Mouse (Mus musculus) limb, embryonic 15.5 days (tissue): ENCODE results near the gene Nrp1. TPM values are rescaled to one million over a fixed set of nuclear protein-coding genes. Genes with fewer than 3 reads are reported as not detected.

Experiments
- ATAC-seq: fragments of 200-750 bp; cut with Nextera tagmentation; 2 replicates; pipeline ENCODE4 v1.8.0; 2017; ENCODE audit warnings: low read depth, moderate TSS enrichment; ENCODE audit not compliant: insufficient number of reproducible peaks, low FRiP score, low TSS enrichment
- H3K27ac ChIP-seq: fragments of 300-500 bp; sonication (generic); 2 replicates; pipeline ENCODE4 v1.5.1; 2015; ENCODE audit warnings: moderate library complexity, mild to moderate bottlenecking, inconsistent platforms
- H3K27me3 ChIP-seq: fragments of 300-500 bp; sonication (generic); 2 replicates; pipeline ENCODE4 v1.6.1; 2015; ENCODE audit warnings: inconsistent platforms
- H3K36me3 ChIP-seq: fragments of 300-500 bp; sonication (generic); 2 replicates; pipeline ENCODE4 v1.6.1; 2015; ENCODE audit warnings: inconsistent platforms
- H3K4me1 ChIP-seq: fragments of 300-500 bp; sonication (generic); 2 replicates; pipeline ENCODE4 v1.6.1; 2015; ENCODE audit warnings: inconsistent platforms
- H3K4me2 ChIP-seq: fragments of 300-500 bp; sonication (generic); 2 replicates; pipeline ENCODE4 v1.6.1; 2015; ENCODE audit warnings: mild to moderate bottlenecking, inconsistent platforms
- H3K4me3 ChIP-seq: fragments of 300-500 bp; sonication (generic); 2 replicates; pipeline ENCODE4 v1.5.1; 2015; ENCODE audit warnings: mild to moderate bottlenecking, inconsistent platforms
- H3K9ac ChIP-seq: fragments of 300-500 bp; sonication (generic); 2 replicates; pipeline ENCODE4 v1.6.1; 2015; ENCODE audit warnings: inconsistent platforms
- H3K9me3 ChIP-seq: fragments of 300-500 bp; sonication (generic); 2 replicates; pipeline ENCODE4 v1.6.1; 2016; ENCODE audit warnings: inconsistent platforms
- WGBS: fragments of 180-500 bp; shearing (Covaris S2); methylation state at CpG from one replicate; pipeline ENCODE4 v1.1.7; 2015; 5-methylcytosine and 5-hydroxymethylcytosine counted together
- polyA plus RNA-seq: library from polyadenylated mRNA; unstranded; fragments of >200 nt; fragmentation: Nextera tagmentation; extraction: Ambion mirVana; gene quantifications from 2 replicates; pipeline ENCODE4 v1.2.1, GENCODE M21; 2015

Nrp1 gene
- polyA plus RNA-seq, 1 experiment from 2014 or later = 93.4 TPM

- H3K9me3 ChIP-seq = no peaks in the 10 kb centered on the region
- H3K4me1 ChIP-seq = no peaks in the 10 kb centered on the region
- 81% methylated on average over 3 of the region's 3 CpGs for WGBS
- no peaks in the 10 kb centered on the region for H3K27me3 ChIP-seq
- H3K4me2 ChIP-seq = no peak overlapping the region
- peaks cover 7% of the 10 kb centered on the region; the same call in 1 of the 2 replicates for H3K36me3 ChIP-seq
- no peak overlapping the region for H3K9ac ChIP-seq
- no peak overlapping the region for H3K27ac ChIP-seq
- no peak for ATAC-seq
- no peak overlapping the region for H3K4me3 ChIP-seq
Observed at GRCm38 (mm10) chr8:128427071-128427470, 68.7 kb downstream of the Nrp1 start.

- Histone ChIP-seq H3K27ac (no peak overlapping the region), H3K27me3 (no peaks in the 10 kb centered on the region), H3K9ac (no peak overlapping the region), H3K4me3 (no peak overlapping the region), H3K4me1 (no peaks in the 10 kb centered on the region), H3K36me3 (peaks cover 14% of the 10 kb centered on the region), H3K9me3 (no peaks in the 10 kb centered on the region), H3K4me2 (no peak overlapping the region)
- ATAC-seq = no peak
- 79% methylated on average over 1 of the region's 1 CpGs for WGBS
Observed at GRCm38 (mm10) chr8:128428971-128429370, 70.6 kb downstream of the Nrp1 start.

GRCm38 (mm10) chr8:128431082-128431481 is 72.7 kb downstream of the Nrp1 start:
- ATAC-seq = no peak
- Histone ChIP-seq H3K36me3 (peaks cover 20% of the 10 kb centered on the region), H3K27ac (no peak overlapping the region)

GRCm38 (mm10) chr8:128435749-128436148 is 77.3 kb downstream of the Nrp1 start:
- H3K9ac ChIP-seq = no peak overlapping the region
- no peaks in the 10 kb centered on the region for H3K4me1 ChIP-seq
- no peak overlapping the region for H3K27ac ChIP-seq
- 87% methylated on average over 4 of the region's 4 CpGs for WGBS
- H3K36me3 ChIP-seq = peaks cover 18% of the 10 kb centered on the region
- H3K4me3 ChIP-seq = no peak overlapping the region
- no peaks in the 10 kb centered on the region for H3K9me3 ChIP-seq
- no peaks in the 10 kb centered on the region for H3K27me3 ChIP-seq
- no peak for ATAC-seq
- H3K4me2 ChIP-seq = no peak overlapping the region

More at GRCm38 (mm10) chr8:128431082-128431481, 72.7 kb downstream of the Nrp1 start:
- Histone ChIP-seq H3K9ac (no peak overlapping the region), H3K4me3 (no peak overlapping the region), H3K9me3 (no peaks in the 10 kb centered on the region), H3K4me2 (no peak overlapping the region), H3K27me3 (no peaks in the 10 kb centered on the region), H3K4me1 (no peaks in the 10 kb centered on the region)
- WGBS = 85% methylated on average over 1 of the region's 1 CpGs

GRCm38 (mm10) chr8:128437156-128437825 is 78.9 kb downstream of the Nrp1 start:
- ATAC-seq = no peak
- 78% methylated on average over 12 of the region's 12 CpGs for WGBS

GRCm38 (mm10) chr8:128441407-128441806 is 83.0 kb downstream of the Nrp1 start:
- Histone ChIP-seq H3K27ac (no peak overlapping the region), H3K9me3 (no peaks in the 10 kb centered on the region), H3K4me1 (0 out of 2 replicates have a peak, but pooled peaks cover 7% of the 10 kb centered on the region), H3K4me3 (no peak overlapping the region), H3K4me2 (no peak overlapping the region), H3K27me3 (no peaks in the 10 kb centered on the region), H3K9ac (no peak overlapping the region), H3K36me3 (no peaks in the 10 kb centered on the region)
- 25% methylated on average over 1 of the region's 1 CpGs for WGBS
- ATAC-seq = no peak

More at GRCm38 (mm10) chr8:128437156-128437825, 78.9 kb downstream of the Nrp1 start:
- H3K36me3 ChIP-seq = peaks cover 18% of the 10 kb centered on the region
- H3K4me2 ChIP-seq = no peak overlapping the region
- H3K27ac ChIP-seq = no peak overlapping the region
- H3K27me3 ChIP-seq = no peaks in the 10 kb centered on the region
- no peaks in the 10 kb centered on the region for H3K9me3 ChIP-seq
- no peak overlapping the region for H3K9ac ChIP-seq
- no peak overlapping the region for H3K4me3 ChIP-seq
- 0 out of 2 replicates have a peak, but pooled peaks cover 7% of the 10 kb centered on the region for H3K4me1 ChIP-seq

- no peaks in the 10 kb centered on the region for H3K36me3 ChIP-seq
- ATAC-seq = no peak
- no peaks in the 10 kb centered on the region for H3K9me3 ChIP-seq
- H3K4me2 ChIP-seq = no peak overlapping the region
- H3K4me3 ChIP-seq = no peak overlapping the region
- H3K9ac ChIP-seq = no peak overlapping the region
- no peak overlapping the region for H3K27ac ChIP-seq
- WGBS = 47% methylated on average over 4 of the region's 4 CpGs
- H3K27me3 ChIP-seq = no peaks in the 10 kb centered on the region
- H3K4me1 ChIP-seq = peaks cover 7% of the 10 kb centered on the region; the same call in 1 of the 2 replicates
Observed at GRCm38 (mm10) chr8:128445596-128445995, 87.2 kb downstream of the Nrp1 start.

- no peak overlapping the region for H3K27ac ChIP-seq
- H3K4me3 ChIP-seq = no peak overlapping the region
- H3K36me3 ChIP-seq = no peaks in the 10 kb centered on the region
- H3K27me3 ChIP-seq = no peaks in the 10 kb centered on the region
- H3K4me2 ChIP-seq = no peak overlapping the region
- ATAC-seq = no peak
- peaks cover 5% of the 10 kb centered on the region; the same call in 1 of the 2 replicates for H3K4me1 ChIP-seq
- H3K9me3 ChIP-seq = no peaks in the 10 kb centered on the region
- WGBS = 71% methylated on average over 3 of the region's 3 CpGs
- H3K9ac ChIP-seq = no peak overlapping the region
Observed at GRCm38 (mm10) chr8:128446636-128447035, 88.2 kb downstream of the Nrp1 start.

- Histone ChIP-seq H3K4me2 (no peak overlapping the region), H3K9ac (no peak overlapping the region), H3K27me3 (no peaks in the 10 kb centered on the region), H3K4me1 (no peaks in the 10 kb centered on the region; the same call in 1 of the 2 replicates), H3K4me3 (no peak overlapping the region), H3K9me3 (no peaks in the 10 kb centered on the region), H3K36me3 (no peaks in the 10 kb centered on the region), H3K27ac (no peak overlapping the region)
- WGBS = 94% methylated on average over 3 of the region's 3 CpGs
- ATAC-seq = no peak
Observed at GRCm38 (mm10) chr8:128447320-128447719, 88.9 kb downstream of the Nrp1 start.

GRCm38 (mm10) chr8:128450390-128451032 is 92.1 kb downstream of the Nrp1 start:
- no peaks in the 10 kb centered on the region; the same call in 1 of the 2 replicates for H3K27me3 ChIP-seq
- H3K36me3 ChIP-seq = no peaks in the 10 kb centered on the region
- 36% methylated on average over 9 of the region's 9 CpGs for WGBS
- no peaks in the 10 kb centered on the region for H3K9me3 ChIP-seq
- no peak overlapping the region for H3K9ac ChIP-seq
- no peak overlapping the region for H3K4me2 ChIP-seq
- peak overlapping the region; percentile 68 for H3K27ac ChIP-seq
- no peak overlapping the region for H3K4me3 ChIP-seq
- ATAC-seq = no peak
- H3K4me1 ChIP-seq = no peaks in the 10 kb centered on the region; the same call in 1 of the 2 replicates

- no peak for ATAC-seq
- 19% methylated on average over 1 of the region's 1 CpGs for WGBS
- Histone ChIP-seq H3K4me3 (no peak overlapping the region), H3K4me2 (no peak overlapping the region), H3K4me1 (no peaks in the 10 kb centered on the region; the same call in 1 of the 2 replicates), H3K27me3 (no peaks in the 10 kb centered on the region; the same call in 1 of the 2 replicates), H3K9ac (no peak overlapping the region), H3K9me3 (no peaks in the 10 kb centered on the region), H3K27ac (0 out of 2 replicates have a peak overlapping the region, but pooled peaks have one; percentile 68), H3K36me3 (no peaks in the 10 kb centered on the region)
Observed at GRCm38 (mm10) chr8:128451121-128451520, 92.7 kb downstream of the Nrp1 start.

- WGBS = 58% methylated on average over 2 of the region's 2 CpGs
- Histone ChIP-seq H3K27me3 (no peaks in the 10 kb centered on the region; the same call in 1 of the 2 replicates), H3K9ac (no peak overlapping the region), H3K4me3 (no peak overlapping the region), H3K4me1 (no peaks in the 10 kb centered on the region; the same call in 1 of the 2 replicates), H3K36me3 (no peaks in the 10 kb centered on the region), H3K4me2 (no peak overlapping the region), H3K27ac (no peak overlapping the region), H3K9me3 (no peaks in the 10 kb centered on the region)
- no peak for ATAC-seq
Observed at GRCm38 (mm10) chr8:128453471-128453870, 95.1 kb downstream of the Nrp1 start.
